Mouse (Mus musculus) T-helper 17 cell (primary cell): ENCODE results near the gene 9530053A07Rik.

Source experiments
- in situ Hi-C, 2 experiments: fragments of 300-600 bp; cut with MboI, MseI; formaldehyde crosslinking; loops; 1 replicate in 1 of 2; 2 replicates in 1 of 2; pipeline ENCODE4 v1.15.1; 2025; ENCODE audit warnings: high pct_unique_total_duplicates in 2 of 2

The 9530053A07Rik gene

GRCm38 (mm10) chr7:28169489-28170422, 40.5 kb downstream of the 9530053A07Rik start, which contains the start of gene Fbl:
TSS of gene Fbl (plus strand) at chr7:28169710.
- in situ Hi-C loops, result loop anchor here in 1 of 2 experiments (10.0 kb wide), 1 partner anchor 975 kb away; the partner anchor contains the start of genes BC024978 and Snrpa

- in situ Hi-C loops, result loop anchor here (10.0 to 25.0 kb wide), 2 partner anchors 981 to 988 kb away; partner anchors contain the start of genes BC024978 (in 2 of the 2), Snrpa (in 2 of the 2), Gm21983 (in 1 of the 2) and Mia (in 1 of the 2)
These were observed 46.1 kb downstream of the 9530053A07Rik start for GRCm38 (mm10) chr7:28175358-28175757.

- in situ Hi-C loops, result loop anchor here (10.0 to 25.0 kb wide), 2 partner anchors 984 to 992 kb away; partner anchors contain the start of genes BC024978 (in 2 of the 2), Snrpa (in 2 of the 2), Gm21983 (in 1 of the 2) and Mia (in 1 of the 2)
These were observed 50.0 kb downstream of the 9530053A07Rik start, which contains the start of gene Dyrk1b for GRCm38 (mm10) chr7:28179228-28179627. TSS of gene Dyrk1b (plus strand) at chr7:28179469.

- in situ Hi-C loops, result loop anchor here (10.0 to 25.0 kb wide), 2 partner anchors 985 to 993 kb away; partner anchors contain the start of genes BC024978 (in 2 of the 2), Snrpa (in 2 of the 2), Gm21983 (in 1 of the 2) and Mia (in 1 of the 2)
These were observed 50.6 kb downstream of the 9530053A07Rik start for GRCm38 (mm10) chr7:28179741-28180377.

- in situ Hi-C loops, result loop anchor here in 1 of 2 experiments (25.0 kb wide), 1 partner anchor 994 kb away; the partner anchor contains the start of genes BC024978, Gm21983, Mia and Rab4b
These were observed 51.6 kb downstream of the 9530053A07Rik start for GRCm38 (mm10) chr7:28180890-28181289.

- in situ Hi-C loops, result loop anchor here in 1 of 2 experiments (25.0 kb wide), 1 partner anchor 994 kb away; the partner anchor contains the start of genes BC024978, Gm21983, Mia and Rab4b
These were observed 52.1 kb downstream of the 9530053A07Rik start for GRCm38 (mm10) chr7:28181376-28181775.

GRCm38 (mm10) chr7:28182320-28182719, 53.1 kb downstream of the 9530053A07Rik start:
- in situ Hi-C loops, result loop anchor here in 1 of 2 experiments (25.0 kb wide), 1 partner anchor 995 kb away; the partner anchor contains the start of genes BC024978, Gm21983, Mia and Rab4b

- in situ Hi-C loops, result loop anchor here in 1 of 2 experiments (5.0 to 25.0 kb wide), 2 partner anchors 116 to 999 kb away; partner anchors contain the start of genes BC024978, Dll3, Gm21983 and Mia
These were observed 56.6 kb downstream of the 9530053A07Rik start for GRCm38 (mm10) chr7:28185884-28186283.

GRCm38 (mm10) chr7:28186631-28187030, 57.4 kb downstream of the 9530053A07Rik start:
- in situ Hi-C loops, result loop anchor here in 1 of 2 experiments (5.0 to 25.0 kb wide), 2 partner anchors 116 to 999 kb away; partner anchors contain the start of genes BC024978, Dll3, Gm21983 and Mia

- in situ Hi-C loops, result loop anchor here in 1 of 2 experiments (25.0 kb wide), 1 partner anchor 1004 kb away; the partner anchor contains the start of genes BC024978, Gm21983, Mia and Rab4b
These were observed 62.2 kb downstream of the 9530053A07Rik start for GRCm38 (mm10) chr7:28191489-28191888.

GRCm38 (mm10) chr7:28191903-28192302, 62.6 kb downstream of the 9530053A07Rik start:
- in situ Hi-C loops, result loop anchor here in 1 of 2 experiments (25.0 kb wide), 1 partner anchor 1005 kb away; the partner anchor contains the start of genes BC024978, Gm21983, Mia and Rab4b

GRCm38 (mm10) chr7:28195414-28196098, 66.3 kb downstream of the 9530053A07Rik start:
- in situ Hi-C loops, result loop anchor here in 1 of 2 experiments (25.0 kb wide), 1 partner anchor 1008 kb away; the partner anchor contains the start of genes BC024978, Gm21983, Mia and Rab4b

- in situ Hi-C loops, result loop anchor here in 1 of 2 experiments (25.0 kb wide), 1 partner anchor 1009 kb away; the partner anchor contains the start of genes BC024978, Gm21983, Mia and Rab4b
These were observed 67.3 kb downstream of the 9530053A07Rik start for GRCm38 (mm10) chr7:28196528-28196927.

GRCm38 (mm10) chr7:28199054-28199453, 69.8 kb downstream of the 9530053A07Rik start:
- in situ Hi-C loops, result loop anchor here in 1 of 2 experiments (25.0 kb wide), 1 partner anchor 1012 kb away; the partner anchor contains the start of genes BC024978, Gm21983, Mia and Rab4b

GRCm38 (mm10) chr7:28203207-28204108, 74.2 kb downstream of the 9530053A07Rik start:
- in situ Hi-C loops, result no loop called here

GRCm38 (mm10) chr7:28206044-28206600, 76.9 kb downstream of the 9530053A07Rik start:
- in situ Hi-C loops, result no loop called here

GRCm38 (mm10) chr7:28208396-28208987, 79.2 kb downstream of the 9530053A07Rik start:
- in situ Hi-C loops, result no loop called here
